Mouse (Mus musculus) MEL (cell line): ENCODE data around the gene Fuz.
A peak's percentile ranks its signal among the peaks of the same experiment; 100 is the strongest.
"Not testable (repeated sequence)": the region's sequence is repeated elsewhere in the genome, so short reads cannot be mapped to it uniquely, and the experiment has no call there.

Experiments used
- CTCF ChIP-seq, 3 experiments: IDR thresholded peaks in 2 of 3; conservative IDR thresholded peaks in 1 of 3; 2 replicates each; pipeline ENCODE4 v1.5.1; 2011 to 2012; ENCODE audit warnings: low read length in 3 of 3, low read depth in 2 of 3, mild to moderate bottlenecking in 2 of 3, improper control_type of control experiment in 1 of 3, inconsistent platforms in 1 of 3, mixed read lengths in 1 of 3, moderate library complexity in 1 of 3; ENCODE audit not compliant: control insufficient read depth in 1 of 3, insufficient read depth in 1 of 3, poor library complexity in 1 of 3, severe bottlenecking in 1 of 3
- E2F4 ChIP-seq: IDR thresholded peaks from 2 replicates; pipeline ENCODE4 v1.6.1; 2011; ENCODE audit warnings: low read depth, low read length, improper control_type of control experiment, borderline replicate concordance
- EP300 ChIP-seq, 2 experiments: IDR thresholded peaks; 2 replicates each; pipeline ENCODE4 v1.6.1; 2011; ENCODE audit warnings: improper control_type of control experiment in 2 of 2, low read length in 2 of 2, low read depth in 1 of 2, mild to moderate bottlenecking in 1 of 2
- MAFK ChIP-seq: IDR thresholded peaks from 2 replicates; pipeline ENCODE4 v1.6.1; 2011; ENCODE audit warnings: low read depth, mild to moderate bottlenecking, low read length, improper control_type of control experiment, borderline replicate concordance
- MAX ChIP-seq: IDR thresholded peaks from 2 replicates; pipeline ENCODE4 v1.6.1; 2011; ENCODE audit warnings: low read length, improper control_type of control experiment
- MEF2A ChIP-seq: IDR thresholded peaks from 2 replicates; pipeline ENCODE4 v1.6.1; 2014; ENCODE audit warnings: low read depth, mild to moderate bottlenecking, inconsistent platforms, low read length, improper control_type of control experiment; ENCODE audit not compliant: poor library complexity, insufficient replicate concordance, severe bottlenecking; ENCODE audit errors: extremely low read depth
- NRF1 ChIP-seq: IDR thresholded peaks from 2 replicates; pipeline ENCODE4 v1.6.1; 2014; ENCODE audit warnings: low read depth, mild to moderate bottlenecking, inconsistent platforms, low read length, improper control_type of control experiment, moderate library complexity; ENCODE audit not compliant: poor library complexity, insufficient read depth, severe bottlenecking
- POLR2A ChIP-seq, 2 experiments: IDR thresholded peaks; 2 replicates each; pipeline ENCODE4 v1.6.1; 2011 to 2012; ENCODE audit warnings: low read length in 2 of 2, mild to moderate bottlenecking in 2 of 2, control low read depth in 1 of 2, improper control_type of control experiment in 1 of 2, low read depth in 1 of 2, moderate library complexity in 1 of 2; ENCODE audit not compliant: control insufficient read depth in 1 of 2, insufficient read depth in 1 of 2, poor library complexity in 1 of 2
- SMC3 ChIP-seq: IDR thresholded peaks from 2 replicates; pipeline ENCODE4 v1.6.1; 2011; ENCODE audit warnings: low read depth, low read length, improper control_type of control experiment
- TBP ChIP-seq: IDR thresholded peaks from 2 replicates; pipeline ENCODE4 v1.8.0; 2011; ENCODE audit warnings: low read depth, low read length, improper control_type of control experiment

DNA sequence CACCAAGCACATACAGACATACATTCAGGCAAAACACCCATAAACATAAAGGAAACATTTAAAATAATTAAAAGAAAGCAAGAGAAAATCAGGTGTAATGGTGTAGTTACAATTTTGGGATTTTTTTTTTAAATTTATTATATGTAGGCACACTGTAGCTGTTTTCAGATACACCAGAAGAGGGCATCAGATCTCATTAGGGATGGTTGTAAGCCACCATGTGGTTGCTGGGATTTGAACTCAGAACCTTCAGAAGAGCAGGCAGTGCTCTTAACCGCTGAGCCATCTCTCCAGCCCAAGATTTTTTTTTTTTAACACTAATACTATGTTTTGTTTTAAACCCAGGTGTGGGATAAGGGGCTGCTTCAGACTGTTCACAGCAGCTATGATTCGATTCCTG, 24.1 kb upstream of the Fuz start:
- peak in 2 of 3 experiments; percentile 16 to 18; a peak in 1 of 6 replicates for TF ChIP-seq CTCF (IDR thresholded peaks at IDR 0.05 in 2 of 3, conservative IDR thresholded peaks at IDR 0.05 in 1 of 3; ENCODE audit: control insufficient read depth in 1 of 3, insufficient read depth in 1 of 3, low read depth in 2 of 3, low read length in 3 of 3, poor library complexity in 1 of 3, severe bottlenecking in 1 of 3)
- TF ChIP-seq MAFK; POLR2A (IDR thresholded peaks at IDR 0.05; ENCODE audit: control insufficient read depth in 1 of 2, insufficient read depth in 1 of 2, low read depth in 1 of 2, low read length in 2 of 2, poor library complexity in 1 of 2); EP300 (IDR thresholded peaks at IDR 0.05; ENCODE audit: low read depth in 1 of 2, low read length in 2 of 2); MAX; NRF1; TBP; E2F4; MEF2A: not testable (repeated sequence)
- TF ChIP-seq SMC3: 0 out of 2 replicates have a peak, but pooled peaks have one; percentile 26
